Mouse (Mus musculus) kidney, postnatal 0 days (tissue): ENCODE results near the gene Dmc1. TPM values are rescaled to one million over a fixed set of nuclear protein-coding genes. Genes with fewer than 3 reads are reported as not detected.

Source experiments
- ATAC-seq: fragments of 200-750 bp; cut with Nextera tagmentation; replicated peaks from 2 replicates; pipeline ENCODE4 v1.8.0; 2017; ENCODE audit warnings: low read depth, moderate number of reproducible peaks, moderate TSS enrichment, moderate library complexity; ENCODE audit not compliant: low FRiP score
- DNase-seq: peaks from one replicate; pipeline ENCODE4 v3.0.0-alpha.2; 2016; ENCODE audit warnings: low spot score
- H3K27ac ChIP-seq: fragments of 300-500 bp; sonication (generic); 2 replicates; pipeline ENCODE4 v1.5.1; 2014; ENCODE audit warnings: mild to moderate bottlenecking
- H3K27me3 ChIP-seq: fragments of 300-500 bp; sonication (generic); 2 replicates; pipeline ENCODE4 v1.6.1; 2014; ENCODE audit warnings: low read length, mixed read lengths; ENCODE audit not compliant: insufficient read depth
- H3K36me3 ChIP-seq: fragments of 300-500 bp; sonication (generic); 2 replicates; pipeline ENCODE4 v1.6.1; 2014; ENCODE audit warnings: low read length, mixed read lengths; ENCODE audit not compliant: insufficient read depth
- H3K4me1 ChIP-seq: fragments of 300-500 bp; sonication (generic); replicated peaks from 2 replicates; pipeline ENCODE4 v1.6.1; 2014; ENCODE audit warnings: antibody characterized with exemption, low read length, mixed read lengths; ENCODE audit not compliant: insufficient read depth
- H3K4me2 ChIP-seq: fragments of 300-500 bp; sonication (generic); 2 replicates; pipeline ENCODE4 v1.6.1; 2014; ENCODE audit warnings: mild to moderate bottlenecking, low read length, moderate library complexity, mixed read lengths
- H3K4me3 ChIP-seq: fragments of 300-500 bp; sonication (generic); replicated peaks from 2 replicates; pipeline ENCODE4 v1.5.1; 2014; ENCODE audit warnings: low read depth, low read length
- H3K9ac ChIP-seq: fragments of 300-500 bp; sonication (generic); 2 replicates; pipeline ENCODE4 v1.6.1; 2014; ENCODE audit warnings: low read depth, low read length
- H3K9me3 ChIP-seq: fragments of 300-500 bp; sonication (generic); replicated peaks from 2 replicates; pipeline ENCODE4 v1.6.1; 2016; ENCODE audit warnings: low read length, inconsistent platforms, mixed read lengths
- CTCF ChIP-seq: IDR thresholded peaks from 2 replicates; pipeline ENCODE4 v1.5.1; 2016; ENCODE audit warnings: antibody characterized with exemption, low read depth, mild to moderate bottlenecking, moderate library complexity
- WGBS: fragments of 180-500 bp; shearing (Covaris S2); extraction: QIAGEN DNeasy Blood & Tissue Kit; methylation state at CpG from one replicate; pipeline ENCODE4 v1.1.7; 2014; 5-methylcytosine and 5-hydroxymethylcytosine counted together
- microRNA-seq: library from miRNA; unstranded; fragments of <30 nt; microRNA quantifications from one replicate; pipeline ENCODE4, GENCODE M21; 2016
- polyA plus RNA-seq: library from polyadenylated mRNA; unstranded; fragments of >200 nt; fragmentation: Nextera tagmentation; extraction: Ambion mirVana; gene quantifications from 2 replicates; pipeline ENCODE4 v1.2.1, GENCODE M21; 2015

Gene Dmc1
- polyA plus RNA-seq, 1 experiment from 2014 or later = 1.7 TPM

DNA sequence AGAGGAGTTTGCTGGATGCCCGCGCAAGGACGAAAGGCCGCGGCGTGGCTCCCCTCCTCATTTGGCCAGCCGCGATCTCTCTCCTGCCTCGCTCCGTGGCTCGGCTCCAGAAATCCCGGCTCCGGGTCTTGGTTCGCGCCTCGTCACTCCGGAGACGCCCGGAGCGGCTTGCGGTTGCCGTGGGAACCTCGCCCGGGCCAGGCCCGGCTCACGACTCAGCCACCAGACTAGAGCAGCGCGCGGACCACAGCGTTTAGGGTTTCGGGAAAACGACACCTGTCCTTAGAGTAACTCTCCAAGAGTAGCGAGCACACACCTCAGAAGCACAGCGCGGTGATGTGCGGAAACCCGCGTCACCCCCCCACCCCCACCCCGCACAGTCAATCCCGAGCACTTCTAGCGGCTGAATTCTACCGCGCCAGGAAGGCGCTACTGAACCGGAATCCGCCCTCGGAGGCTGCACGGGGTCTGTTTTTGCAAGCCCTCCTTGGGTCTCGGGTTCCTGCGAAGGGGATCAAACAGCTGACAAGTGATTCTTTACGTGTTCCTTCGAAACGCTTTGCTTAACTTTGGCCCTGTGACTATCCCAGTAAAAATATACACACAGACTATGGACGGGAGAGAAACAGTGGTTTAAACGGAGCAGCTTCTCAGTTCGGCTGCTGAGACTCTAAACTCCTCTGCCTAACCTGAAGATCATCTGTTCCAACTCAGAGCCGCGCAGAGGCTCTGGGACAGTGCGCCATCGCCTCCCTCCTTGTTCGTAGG lies 93.2 kb downstream of the Dmc1 start:
- 0 out of 2 replicates have a peak overlapping the region, but pooled peaks have one; percentile 13 for H3K9ac ChIP-seq
- H3K4me1 ChIP-seq = 0 out of 2 replicates have a peak, but pooled peaks cover 6% of the 10 kb centered on the region
- H3K4me3 ChIP-seq = peak overlapping the region; percentile 32
- DNase-seq = peak; percentile 83
- H3K9me3 ChIP-seq = no peaks in the 10 kb centered on the region
- ATAC-seq = peak; percentile 73
- TF ChIP-seq CTCF = no peak
- no peaks in the 10 kb centered on the region for H3K36me3 ChIP-seq
- no peak overlapping the region for H3K27ac ChIP-seq
- peak overlapping the region; percentile 66 for H3K4me2 ChIP-seq
- H3K27me3 ChIP-seq = peaks cover 21% of the 10 kb centered on the region
- WGBS = 2% methylated on average over 61 of the region's 61 CpGs

Small RNA genes within 50 kb of the gene (microRNA-seq; reads per million reads assigned to microRNA genes)
- not detected for gene Gm27903

Other genes starting within 250 kb of the Dmc1 start
- 44.4 and 47.5 TPM in 2 replicates for gene Tmem184b, start 201.5 kb downstream of the Dmc1 start, polyA plus RNA-seq
- gene Csnk1e, start 149.5 kb downstream of the Dmc1 start, polyA plus RNA-seq = 50.9 and 53.9 TPM in 2 replicates
- 0.11 TPM in 1 of 2 replicates, not detected in the other for gene Kcnj4, start 99.9 kb downstream of the Dmc1 start, polyA plus RNA-seq
- gene Kdelr3, start 88.7 kb downstream of the Dmc1 start, polyA plus RNA-seq = 41.6 and 54.9 TPM in 2 replicates
- gene Ddx17, start 58.4 kb downstream of the Dmc1 start, polyA plus RNA-seq = 38.6 and 39.9 TPM in 2 replicates
- gene Fam227a, start 53.8 kb upstream of the Dmc1 start, polyA plus RNA-seq = 0.66 and 1.3 TPM in 2 replicates
- 51.7 and 52.7 TPM in 2 replicates for gene Cby1, start 54.1 kb upstream of the Dmc1 start, polyA plus RNA-seq
- 264 TPM in 2 replicates for gene Tomm22, start 65.8 kb upstream of the Dmc1 start, polyA plus RNA-seq
- gene Josd1, start 82.8 kb upstream of the Dmc1 start, polyA plus RNA-seq = 18.8 and 19.0 TPM in 2 replicates
- 24.3 and 26.9 TPM in 2 replicates for gene Gtpbp1, start 85.7 kb upstream of the Dmc1 start, polyA plus RNA-seq
- gene Sun2, start 137.4 kb upstream of the Dmc1 start, polyA plus RNA-seq = 3.5 and 4.0 TPM in 2 replicates
- gene Dnal4, start 172.7 kb upstream of the Dmc1 start, polyA plus RNA-seq = 59.3 and 61.8 TPM in 2 replicates
- gene Nptxr, start 199.7 kb upstream of the Dmc1 start, polyA plus RNA-seq = 1.1 and 1.4 TPM in 2 replicates
- gene Npcd, start 229.1 kb upstream of the Dmc1 start, polyA plus RNA-seq = 0.28 TPM in 1 of 2 replicates, not detected in the other
- 39.0 and 46.6 TPM in 2 replicates for gene Cbx6, start 229.6 kb upstream of the Dmc1 start, polyA plus RNA-seq